Mouse (Mus musculus) testis, adult 2 months (tissue): ENCODE measurements around the gene Kctd21.

Experiments used
- CTCF ChIP-seq: fragments of 200-500 bp; IDR thresholded peaks from 2 replicates; pipeline ENCODE4 v1.5.1; 2012; ENCODE audit warnings: low read depth, mild to moderate bottlenecking, inconsistent platforms, low read length, moderate library complexity; ENCODE audit not compliant: control insufficient read depth, insufficient read depth, insufficient replicate concordance
- POLR2A ChIP-seq: fragments of 200-500 bp; IDR thresholded peaks from 2 replicates; pipeline ENCODE4 v1.6.1; 2012; ENCODE audit warnings: low read depth, mild to moderate bottlenecking, inconsistent platforms, low read length, moderate library complexity; ENCODE audit not compliant: control insufficient read depth

- TF ChIP-seq CTCF, result no peak
- no peak for TF ChIP-seq POLR2A
Observed at GRCm38 (mm10) chr7:97353356-97353755, 21.2 kb downstream of the Kctd21 start.
